9 mouse cellular contexts compared by ENCODE assay signal in genomic region chr9:99628581-99628980, GRCm38 (mm10). TPM values are rescaled to one million over a fixed set of nuclear protein-coding genes. Genes with fewer than 3 reads are reported as not detected.
A peak's percentile ranks its signal among the peaks of the same experiment; 100 is the strongest.
DNase-seq lines count a peak whose midpoint lies in the region; ATAC-seq and TF ChIP-seq lines count a peak whose summit lies in the region.
"Had no signal": no experiment of that assay in that cellular context is flagged by ENCODE, and none has a peak within 500 bp of the region (broad histone marks: within the 10 kb centered on the region; RNA-seq: fewer than 3 reads in every experiment).

No protein-coding gene starts in this region.

- H3K4me1 ChIP-seq in forebrain, embryonic 16.5 days (replicated peaks; ENCODE audit: control insufficient read depth, insufficient read depth, low read length), result peaks cover 31% of the 10 kb centered on the region
- H3K4me1 ChIP-seq in limb, embryonic 13.5 days, result peaks cover 29% of the 10 kb centered on the region
- H3K4me1 ChIP-seq in stomach, embryonic 16.5 days (ENCODE audit: control insufficient read depth, insufficient read depth, low read length), result peaks cover 21% of the 10 kb centered on the region

- H3K36me3 ChIP-seq in forebrain, embryonic 16.5 days (ENCODE audit: control insufficient read depth, insufficient read depth), result no peaks in the 10 kb centered on the region
- peaks cover 11% of the 10 kb centered on the region for H3K36me3 ChIP-seq in limb, embryonic 13.5 days
- H3K36me3 ChIP-seq in stomach, embryonic 16.5 days (ENCODE audit: control insufficient read depth, insufficient read depth, low read length), result no peaks in the 10 kb centered on the region

- no peak for DNase-seq in left cerebral cortex, adult 2 months (ENCODE audit: extremely low spot score in 1 of 2, low spot score in 2 of 2)
- no peak for DNase-seq in left cerebral cortex, postnatal 10 days (ENCODE audit: extremely low spot score in 1 of 2, low spot score in 2 of 2)
- DNase-seq in adrenal gland, adult 2 months, result no peak
- DNase-seq: layer of hippocampus, postnatal 36 days had no signal

- peak overlapping the region; percentile 99 for H3K27ac ChIP-seq in left cerebral cortex, adult 2 months
- H3K27ac ChIP-seq in forebrain, embryonic 16.5 days (ENCODE audit: low read length), result no peak overlapping the region
- H3K27ac ChIP-seq in limb, embryonic 13.5 days, result peak overlapping the region; percentile 95
- H3K27ac ChIP-seq in stomach, embryonic 16.5 days (ENCODE audit: low read length), result peak overlapping the region; percentile 92

- H3K9me3 ChIP-seq in forebrain, embryonic 16.5 days (ENCODE audit: control insufficient read depth, low read length), result no peaks in the 10 kb centered on the region
- H3K9me3 ChIP-seq in limb, embryonic 13.5 days, result no peaks in the 10 kb centered on the region
- H3K9me3 ChIP-seq in stomach, embryonic 16.5 days (replicated peaks; ENCODE audit: control insufficient read depth, low read length), result no peaks in the 10 kb centered on the region

- no peak for ATAC-seq in forebrain, embryonic 16.5 days
- no peak for ATAC-seq in limb, embryonic 13.5 days (ENCODE audit: low FRiP score, low read depth)
- ATAC-seq in stomach, embryonic 16.5 days (ENCODE audit: insufficient read depth, low FRiP score), result no peak
- ATAC-seq in megakaryocyte, adult 5-6 weeks (ENCODE audit: poor library complexity, severe bottlenecking), result no peak

- H3K4me2 ChIP-seq in forebrain, embryonic 16.5 days (ENCODE audit: low read length), result peak overlapping the region; percentile 81
- peak overlapping the region; percentile 84 for H3K4me2 ChIP-seq in limb, embryonic 13.5 days (replicated peaks)
- peak overlapping the region; percentile 78 for H3K4me2 ChIP-seq in stomach, embryonic 16.5 days (ENCODE audit: low read depth, low read length)

- no peak overlapping the region; the same call in 1 of the 2 replicates for H3K9ac ChIP-seq in forebrain, embryonic 16.5 days (replicated peaks; ENCODE audit: low read depth, low read length)
- peak overlapping the region; percentile 80; the same call in 1 of the 2 replicates for H3K9ac ChIP-seq in limb, embryonic 13.5 days
- peak overlapping the region; percentile 69; the same call in 1 of the 2 replicates for H3K9ac ChIP-seq in stomach, embryonic 16.5 days (ENCODE audit: low read length)

- no peak for TF ChIP-seq CTCF in left cerebral cortex, adult 2 months (IDR thresholded peaks at IDR 0.05)

- WGBS in forebrain, embryonic 16.5 days, result 56% methylated on average over 4 of the region's 4 CpGs
- 56% methylated on average over 4 of the region's 4 CpGs for WGBS in limb, embryonic 13.5 days
- 55% methylated on average over 4 of the region's 4 CpGs for WGBS in stomach, embryonic 16.5 days

- intact Hi-C loops in left cerebral cortex, adult 2 months (cut with DNase I), result loop anchor here (2.0 kb wide), 1 partner anchor 42 kb away; no protein-coding TSS in a partner anchor
- intact Hi-C loops in left cerebral cortex, postnatal 10 days (cut with DNase I), result loop anchor here (5.0 kb wide), 1 partner anchor 41 kb away; no protein-coding TSS in a partner anchor

- no peak overlapping the region; the same call in 1 of the 2 replicates for H3K4me3 ChIP-seq in left cerebral cortex, adult 2 months
- H3K4me3 ChIP-seq in forebrain, embryonic 16.5 days (replicated peaks; ENCODE audit: low read length), result no peak overlapping the region
- peak overlapping the region; percentile 66 for H3K4me3 ChIP-seq in limb, embryonic 13.5 days
- peak overlapping the region; percentile 66; the same call in 1 of the 2 replicates for H3K4me3 ChIP-seq in stomach, embryonic 16.5 days (replicated peaks; ENCODE audit: low read length)

- H3K27me3 ChIP-seq in forebrain, embryonic 16.5 days (replicated peaks; ENCODE audit: control insufficient read depth, insufficient read depth, low read length), result no peaks in the 10 kb centered on the region
- H3K27me3 ChIP-seq in limb, embryonic 13.5 days, result no peaks in the 10 kb centered on the region
- H3K27me3 ChIP-seq in stomach, embryonic 16.5 days (ENCODE audit: control insufficient read depth, insufficient read depth, low read length), result no peaks in the 10 kb centered on the region

RNA-seq across cellular contexts. Expression of gene Dzip1l, which starts 0.7 kb away (rescaled TPM):
- 10 to 100 TPM; 32.4 to 33.8 TPM for total RNA-seq in left cerebral cortex, adult 2 months (2021)
- 10 to 100 TPM; 24.9 to 31.4 TPM for total RNA-seq in left cerebral cortex, postnatal 10 days (2021)
- polyA plus RNA-seq in forebrain, embryonic 16.5 days (2015; fragmentation: Nextera tagmentation; extraction: Ambion mirVana), result 12.2 and 13.3 TPM in 2 replicates
- 24.5 and 26.1 TPM in 2 replicates for polyA plus RNA-seq in limb, embryonic 13.5 days (2015; fragmentation: Nextera tagmentation; extraction: Ambion mirVana)
- polyA plus RNA-seq in stomach, embryonic 16.5 days (2015; fragmentation: Nextera tagmentation; extraction: Ambion mirVana), result 13.3 and 18.3 TPM in 2 replicates
- 1 to 10 TPM; 3.7 to 6.8 TPM for total RNA-seq in adrenal gland, adult 2 months (2021)
- 2.5 and 4.0 TPM in 2 replicates for polyA plus RNA-seq in adrenal gland, adult 2 months (2012; rRNA removed)
- not detected in 2 replicates for total RNA-seq in megakaryocyte, adult 5-6 weeks (2015)
- not detected in 2 replicates for total RNA-seq in megakaryocyte, adult 5-6 weeks (2017)
- total RNA-seq: MEL had no signal

RNA-seq across cellular contexts. Expression of gene A4gnt, which starts 16.3 kb away (rescaled TPM):
- under 1 TPM in 1 of 2 experiments, not detected in 1; 0.21 TPM for total RNA-seq in left cerebral cortex, adult 2 months (2021)
- total RNA-seq in left cerebral cortex, postnatal 10 days (2021), result not detected
- not detected in 2 replicates for polyA plus RNA-seq in forebrain, embryonic 16.5 days (2015; fragmentation: Nextera tagmentation; extraction: Ambion mirVana)
- not detected in 2 replicates for polyA plus RNA-seq in limb, embryonic 13.5 days (2015; fragmentation: Nextera tagmentation; extraction: Ambion mirVana)
- 2.2 and 2.9 TPM in 2 replicates for polyA plus RNA-seq in stomach, embryonic 16.5 days (2015; fragmentation: Nextera tagmentation; extraction: Ambion mirVana)
- not detected for total RNA-seq in adrenal gland, adult 2 months (2021)
- not detected in 2 replicates for polyA plus RNA-seq in adrenal gland, adult 2 months (2012; rRNA removed)
- total RNA-seq in megakaryocyte, adult 5-6 weeks (2015), result not detected in 2 replicates
- total RNA-seq in megakaryocyte, adult 5-6 weeks (2017), result not detected in 2 replicates

RNA-seq across cellular contexts. Expression of gene Dbr1, which starts 53.0 kb away (rescaled TPM):
- total RNA-seq in left cerebral cortex, adult 2 months (2021), result 10 to 100 TPM; 14.2 to 15.9 TPM
- 10 to 100 TPM; 11.4 to 12.4 TPM for total RNA-seq in left cerebral cortex, postnatal 10 days (2021)
- 28.1 and 32.1 TPM in 2 replicates for polyA plus RNA-seq in forebrain, embryonic 16.5 days (2015; fragmentation: Nextera tagmentation; extraction: Ambion mirVana)
- 30.1 and 30.8 TPM in 2 replicates for polyA plus RNA-seq in limb, embryonic 13.5 days (2015; fragmentation: Nextera tagmentation; extraction: Ambion mirVana)
- polyA plus RNA-seq in stomach, embryonic 16.5 days (2015; fragmentation: Nextera tagmentation; extraction: Ambion mirVana), result 27.3 and 28.6 TPM in 2 replicates
- total RNA-seq in adrenal gland, adult 2 months (2021), result 10 to 100 TPM; 12.9 to 13.9 TPM
- polyA plus RNA-seq in adrenal gland, adult 2 months (2012; rRNA removed), result 9.9 and 11.9 TPM in 2 replicates
- total RNA-seq in megakaryocyte, adult 5-6 weeks (2015), result 14.0 and 16.6 TPM in 2 replicates
- total RNA-seq in megakaryocyte, adult 5-6 weeks (2017), result 38.5 and 39.8 TPM in 2 replicates

RNA-seq across cellular contexts. Expression of gene Armc8, which starts 59.9 kb away (rescaled TPM):
- total RNA-seq in left cerebral cortex, adult 2 months (2021), result 10 to 100 TPM; 52.5 to 54.9 TPM
- total RNA-seq in left cerebral cortex, postnatal 10 days (2021), result 10 to 100 TPM; 60.3 to 61.5 TPM
- polyA plus RNA-seq in forebrain, embryonic 16.5 days (2015; fragmentation: Nextera tagmentation; extraction: Ambion mirVana), result 65.7 and 69.2 TPM in 2 replicates
- 21.0 and 23.7 TPM in 2 replicates for polyA plus RNA-seq in limb, embryonic 13.5 days (2015; fragmentation: Nextera tagmentation; extraction: Ambion mirVana)
- polyA plus RNA-seq in stomach, embryonic 16.5 days (2015; fragmentation: Nextera tagmentation; extraction: Ambion mirVana), result 23.4 and 24.2 TPM in 2 replicates
- 10 to 100 TPM; 25.3 to 33.5 TPM for total RNA-seq in adrenal gland, adult 2 months (2021)
- 7.9 and 8.8 TPM in 2 replicates for polyA plus RNA-seq in adrenal gland, adult 2 months (2012; rRNA removed)
- 21.3 and 22.9 TPM in 2 replicates for total RNA-seq in megakaryocyte, adult 5-6 weeks (2015)
- total RNA-seq in megakaryocyte, adult 5-6 weeks (2017), result 22.6 and 26.1 TPM in 2 replicates

Comparison
In these comparisons a context has a peak if more than half of its experiments do, and no peak if none do; other contexts are left out.
1. H3K4me3 ChIP-seq: peak in limb, embryonic 13.5 days (single experiment) and stomach, embryonic 16.5 days (single experiment); none in left cerebral cortex, adult 2 months (single experiment) and forebrain, embryonic 16.5 days (single experiment).
2. RNA of gene Dzip1l, which starts 0.7 kb away (total RNA-seq): 32.4 to 33.8 TPM in left cerebral cortex, adult 2 months, 24.9 to 31.4 TPM in left cerebral cortex, postnatal 10 days and 3.7 to 6.8 TPM in adrenal gland, adult 2 months; not detected in megakaryocyte, adult 5-6 weeks; every median in the first group is over 4 times any median in the second.
3. Peak in every context shown above with its lines, with median percentiles within 50 percentile points of each other: H3K4me2 ChIP-seq.